Mouse (Mus musculus) testis, adult 2 months (tissue): ENCODE measurements at regions not wholly inside any gene's neighbourhood (a gene's known extent, or its start where the extent isn't known, plus 50 kb on each side); places are given as distances from the start of the nearest gene placed in this dataset.

Source experiments
- CTCF ChIP-seq: fragments of 200-500 bp; IDR thresholded peaks from 2 replicates; pipeline ENCODE4 v1.5.1; 2012; ENCODE audit warnings: low read depth, mild to moderate bottlenecking, inconsistent platforms, low read length, moderate library complexity; ENCODE audit not compliant: control insufficient read depth, insufficient read depth, insufficient replicate concordance
- POLR2A ChIP-seq: fragments of 200-500 bp; IDR thresholded peaks from 2 replicates; pipeline ENCODE4 v1.6.1; 2012; ENCODE audit warnings: low read depth, mild to moderate bottlenecking, inconsistent platforms, low read length, moderate library complexity; ENCODE audit not compliant: control insufficient read depth

- TF ChIP-seq CTCF (no peak), POLR2A (no peak)
These were observed 158.2 kb downstream of the Sox4 start for GRCm38 (mm10) chr13:28795274-28795673.
